Mouse (Mus musculus): Measurements from ENCODE around the gene Hist1h2ai.

The Hist1h2ai gene

GRCm38 (mm10) chr13:21755707-21756106, 39.5 kb downstream of the Hist1h2ai start:
- Histone ChIP-seq H3K27me3 (ENCODE audit: insufficient read depth, low read length) (no peaks in the 10 kb centered on the region), H3K4me1 (replicated peaks; ENCODE audit: low read depth, low read length) (peaks cover 37% of the 10 kb centered on the region), H3K9me3 (ENCODE audit: low read length) (no peaks in the 10 kb centered on the region), H3K36me3 (ENCODE audit: insufficient read depth, low read length) (no peaks in the 10 kb centered on the region), H3K4me3 (replicated peaks; ENCODE audit: low read length) (no peak overlapping the region)
- no peak for TF ChIP-seq POU5F1 (IDR thresholded peaks at IDR 0.05; ENCODE audit: borderline replicate concordance, low read length)
- no peak for TF ChIP-seq NANOG (IDR thresholded peaks at IDR 0.05; ENCODE audit: borderline replicate concordance, low read length)
- TF ChIP-seq CTCF (conservative IDR thresholded peaks at IDR 0.05; ENCODE audit: low read length) = no peak
